Mouse (Mus musculus): ENCODE data around the gene Ckmt1. TPM values are rescaled to one million over a fixed set of nuclear protein-coding genes. Genes with fewer than 3 reads are reported as not detected.

The Ckmt1 gene
- total RNA-seq (2023), result not detected

DNA sequence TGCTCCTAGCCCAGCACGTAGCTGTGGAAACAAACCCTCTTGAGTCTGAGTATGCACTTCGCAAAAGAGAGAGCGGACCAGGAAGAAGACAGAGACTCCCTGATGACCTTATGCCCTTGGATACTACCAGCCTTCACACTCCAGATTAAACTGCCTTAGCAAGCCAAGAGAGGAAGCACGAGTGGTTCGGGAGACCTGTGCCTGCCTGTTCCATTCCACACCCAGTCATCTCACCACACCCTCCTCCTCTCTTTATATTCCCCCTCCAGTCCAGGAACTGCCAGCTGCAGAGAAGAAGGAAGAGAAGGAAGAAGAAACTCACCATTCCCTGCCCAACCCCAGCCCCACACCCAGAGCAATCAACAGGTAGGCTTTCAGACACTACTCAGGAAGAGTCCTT, at the start of gene Ckmt1:
Gene Ckmt1 (plus strand): TSS at position 221 of the 400 bp plus-strand sequence.

DNA sequence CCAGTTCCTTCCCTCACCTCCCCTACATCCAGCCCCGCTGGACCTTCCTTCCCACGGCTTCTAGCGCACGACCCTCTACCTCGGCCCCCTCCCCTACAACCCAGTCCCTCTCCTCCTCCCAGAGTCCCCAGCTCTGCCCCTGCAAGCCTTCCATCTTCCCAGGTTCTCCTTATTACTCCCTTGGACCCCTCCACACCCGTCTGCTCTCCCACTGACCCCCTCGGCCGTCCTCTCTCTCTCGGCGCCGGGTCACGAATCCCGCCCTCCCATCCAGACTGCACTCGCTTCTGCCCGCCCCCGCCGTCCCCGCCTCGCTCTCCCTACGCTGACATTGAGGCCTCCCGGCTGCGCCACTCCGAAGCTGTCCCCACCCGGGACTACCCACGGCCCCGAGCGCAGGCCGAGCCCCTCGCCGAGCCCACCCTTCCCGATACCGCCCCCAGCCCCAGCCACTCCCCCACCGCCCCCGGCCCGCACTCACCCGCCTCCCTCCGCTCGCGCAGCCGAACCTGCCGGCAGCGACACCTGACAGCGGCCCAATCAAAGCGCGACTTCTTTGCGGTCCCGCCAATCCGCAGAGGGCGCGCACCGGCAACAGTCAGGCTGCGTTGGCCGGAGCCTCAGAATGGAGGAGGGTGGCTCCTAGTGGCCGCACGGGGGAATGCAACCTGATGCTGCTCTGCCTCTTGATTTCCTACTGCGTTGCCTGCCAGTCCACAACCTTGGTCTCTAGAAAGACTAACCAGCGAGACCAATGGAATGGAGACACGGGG, 2.5 kb upstream of the Ckmt1 start, which contains the start of gene Ppip5k1:
Gene Ppip5k1 (minus strand): TSS at position 577 of the 773 bp plus-strand sequence.

GRCm38 (mm10) chr2:121386961-121387575, 29.6 kb downstream of the Ckmt1 start, which contains the start of gene Strc:
TSS of gene Strc (minus strand) at chr2:121387168.

Other genes with a start within 250 kb of the Ckmt1 start
- gene Tgm7, start 247.9 kb upstream of the Ckmt1 start, total RNA-seq (2023), result not detected
- 1 to 10 TPM; 4.3 to 6.4 TPM for gene Adal, start 217.3 kb upstream of the Ckmt1 start, total RNA-seq (2023)
- gene Lcmt2, start 217.1 kb upstream of the Ckmt1 start, total RNA-seq (2023), result 1 to 10 TPM; 6.0 to 6.2 TPM
- 10 to 100 TPM; 40.2 to 45.8 TPM for gene Tubgcp4, start 187.1 kb upstream of the Ckmt1 start, total RNA-seq (2023)
- gene Zscan29, start 186.6 kb upstream of the Ckmt1 start, total RNA-seq (2023), result 10 to 100 TPM; 42.1 to 43.2 TPM
- 10 to 100 TPM; 23.8 to 31.2 TPM for gene Trp53bp1, start 86.3 kb upstream of the Ckmt1 start, total RNA-seq (2023)
- under 1 TPM; 0.24 to 0.96 TPM for gene Map1a, start 68.1 kb upstream of the Ckmt1 start, total RNA-seq (2023)
- 10 to 100 TPM; 11.9 to 14.3 TPM for gene Ppip5k1, start 2.3 kb upstream of the Ckmt1 start, total RNA-seq (2023)
- under 1 TPM in 1 of 2 experiments, not detected in 1; 0.07 TPM for gene Strc, start 29.5 kb downstream of the Ckmt1 start, total RNA-seq (2023)
- gene Pdia3, start 56.1 kb downstream of the Ckmt1 start, total RNA-seq (2023), result 100 to 1,000 TPM; 153 to 168 TPM
- 1 to 10 TPM in 1 of 2 experiments, under 1 TPM in 1; 0.35 to 1.1 TPM for gene Catsper2, start 56.1 kb downstream of the Ckmt1 start, total RNA-seq (2023)
- gene Ell3, start 86.6 kb downstream of the Ckmt1 start, total RNA-seq (2023), result 1 to 10 TPM in 1 of 2 experiments, not detected in 1; 1.2 TPM
- gene Serf2, start 91.5 kb downstream of the Ckmt1 start, total RNA-seq (2023), result 100 to 1,000 TPM; 352 to 382 TPM
- 10 to 100 TPM; 26.0 to 28.8 TPM for gene Hypk, start 95.6 kb downstream of the Ckmt1 start, total RNA-seq (2023)
- under 1 TPM; 0.33 to 0.35 TPM for gene Serinc4, start 99.1 kb downstream of the Ckmt1 start, total RNA-seq (2023)
- gene Mfap1b, start 116.4 kb downstream of the Ckmt1 start, total RNA-seq (2023), result 10 to 100 TPM; 30.3 to 31.6 TPM
- 10 to 100 TPM; 34.9 TPM for gene Mfap1a, start 149.0 kb downstream of the Ckmt1 start, total RNA-seq (2023)
- gene Wdr76, start 149.0 kb downstream of the Ckmt1 start, total RNA-seq (2023), result 10 to 100 TPM; 19.4 to 20.1 TPM

Data from neutrophil, adult 83 days (primary cell).